Mouse (Mus musculus) lung, postnatal 0 days (tissue): ENCODE data around the gene Fyb.
A peak's percentile ranks its signal among the peaks of the same experiment; 100 is the strongest.

Experiments
- CTCF ChIP-seq: IDR thresholded peaks from 2 replicates; pipeline ENCODE4 v1.5.1; 2016; ENCODE audit warnings: antibody characterized with exemption, mild to moderate bottlenecking
- EP300 ChIP-seq: IDR thresholded peaks from 2 replicates; pipeline ENCODE4 v1.6.1; 2016; ENCODE audit warnings: antibody characterized with exemption, mild to moderate bottlenecking, control low read depth

DNA sequence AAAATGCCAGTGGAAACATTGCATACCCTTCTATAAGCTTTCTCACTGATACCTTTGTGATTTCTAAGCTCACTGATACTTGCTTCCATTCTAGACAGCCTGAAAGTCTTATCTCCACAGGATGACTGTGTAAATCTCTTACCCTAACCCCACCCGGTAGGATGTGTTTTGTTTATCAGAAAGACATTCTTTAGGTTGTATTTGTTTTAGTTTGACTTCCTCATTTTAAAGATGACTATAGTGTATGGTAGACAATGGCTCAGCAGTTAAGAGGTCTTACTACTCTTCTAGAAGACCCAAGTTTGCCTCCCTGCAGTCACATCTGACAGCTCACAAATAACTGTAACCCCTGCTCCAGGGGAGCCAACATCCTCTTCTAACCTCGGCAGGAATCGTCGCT is 130.4 kb downstream of the Fyb start:
- TF ChIP-seq CTCF, result no peak
- peak; percentile 59 for TF ChIP-seq EP300
